Mouse (Mus musculus) bone marrow, adult 2 months (tissue): ENCODE measurements around the gene Dexi. TPM values are rescaled to one million over a fixed set of nuclear protein-coding genes. Genes with fewer than 3 reads are reported as not detected.
A peak's percentile ranks its signal among the peaks of the same experiment; 100 is the strongest.

Experiments
- H3K27ac ChIP-seq: fragments of 200-500 bp; 2 replicates; pipeline ENCODE4 v1.5.1; 2012; ENCODE audit warnings: low read depth, mild to moderate bottlenecking, control low read depth, inconsistent platforms, low read length; ENCODE audit not compliant: control insufficient read depth, poor library complexity, insufficient read depth
- H3K4me1 ChIP-seq: fragments of 200-500 bp; 2 replicates; pipeline ENCODE4 v1.6.1; 2011; ENCODE audit warnings: low read length; ENCODE audit not compliant: control insufficient read depth, insufficient read depth
- H3K4me3 ChIP-seq: fragments of 200-500 bp; replicated peaks from 2 replicates; pipeline ENCODE3; 2011; ENCODE audit warnings: mild to moderate bottlenecking, low read depth, low read length, control low read depth; ENCODE audit not compliant: control insufficient read depth
- CTCF ChIP-seq: fragments of 200-500 bp; IDR thresholded peaks from 2 replicates; pipeline ENCODE4 v1.5.1; 2011; ENCODE audit warnings: low read length, control low read depth; ENCODE audit not compliant: control insufficient read depth, insufficient read depth
- POLR2A ChIP-seq: fragments of 200-500 bp; IDR thresholded peaks from 2 replicates; pipeline ENCODE4 v1.6.1; 2011; ENCODE audit warnings: low read depth, mild to moderate bottlenecking, control low read depth, low read length, borderline replicate concordance; ENCODE audit not compliant: control insufficient read depth
- WGBS: fragments of 180-500 bp; shearing (Covaris S2); methylation state at CpG from one replicate; pipeline ENCODE4 v1.1.7; 2018; 5-methylcytosine and 5-hydroxymethylcytosine counted together
- polyA plus RNA-seq: library from polyadenylated mRNA; stranded (reverse); fragments of >200 nt; gene quantifications from 2 replicates; pipeline ENCODE4 v1.2.4, GENCODE M21; 2011; ENCODE audit warnings: low replicate concordance; ENCODE audit not compliant: missing spikeins, insufficient read depth, insufficient read length

Gene Dexi
- 4.2 and 4.3 TPM in 2 replicates for polyA plus RNA-seq

DNA sequence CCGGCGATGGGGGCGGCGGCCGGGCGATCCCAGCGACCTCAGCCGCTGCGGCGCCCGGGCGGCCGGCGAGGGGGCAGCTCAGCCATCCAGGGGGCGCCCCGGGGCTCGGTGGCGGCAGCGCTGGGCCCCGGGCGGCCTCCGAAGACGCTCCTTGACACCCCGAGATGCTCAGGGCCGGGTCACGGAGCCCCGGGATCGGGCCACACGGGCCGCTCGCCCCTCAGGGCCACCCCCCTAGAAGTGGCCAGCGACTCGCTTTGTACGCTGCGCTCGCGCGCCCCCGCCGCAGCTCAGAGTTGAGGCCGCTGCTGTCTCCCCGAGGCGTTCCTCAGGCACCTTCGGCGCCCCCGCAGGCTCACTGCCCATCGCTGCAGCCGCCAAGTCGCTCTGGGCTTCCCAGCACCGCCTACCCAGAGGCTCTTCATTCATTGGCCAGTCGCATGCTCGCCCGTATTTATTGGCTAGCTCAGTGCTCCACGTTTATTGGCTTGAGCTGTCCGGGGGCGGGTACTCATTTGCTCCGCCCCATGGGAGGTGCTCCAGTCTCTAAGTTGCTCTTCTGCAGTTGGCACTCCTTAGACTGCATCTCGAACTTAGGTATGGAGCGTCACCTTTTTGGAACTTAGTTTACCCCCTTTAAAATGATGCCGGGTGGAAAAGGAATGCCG, at the start of gene Dexi:
TSS of gene Dexi (minus strand) at position 357 of the 668 bp plus-strand sequence.
- Histone ChIP-seq H3K4me1 (peaks cover 4% of the 10 kb centered on the region), H3K4me3 (peak within 1 kb of the TSS; percentile 82), H3K27ac (peak within 1 kb of the TSS; percentile 46; the same call in 1 of the 2 replicates)
- WGBS: under 1% methylated on average over 58 of the region's 61 CpGs
- no peak for TF ChIP-seq CTCF
- peak; percentile 98 for TF ChIP-seq POLR2A

DNA sequence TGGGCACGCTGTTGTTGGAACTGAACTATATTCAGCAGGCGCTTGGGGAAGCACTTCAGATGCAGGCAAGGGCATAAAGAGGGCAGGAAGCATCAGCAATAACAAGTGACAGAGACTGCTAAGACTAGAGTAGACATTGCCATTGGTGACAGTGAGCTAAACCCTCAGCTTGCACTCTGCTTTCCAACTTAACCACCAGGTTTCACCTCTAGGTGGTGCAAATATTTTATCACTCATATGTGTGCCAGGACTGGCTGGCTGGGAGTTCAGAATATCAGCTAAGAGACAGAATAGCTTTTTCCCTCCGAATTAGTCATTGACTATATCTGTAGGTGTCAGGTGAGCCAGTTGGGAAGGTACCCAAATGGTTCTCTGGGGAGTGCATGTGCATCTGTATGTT, 43.7 kb upstream of the Dexi start:
- 65% methylated on average over 3 of the region's 3 CpGs for WGBS
- Histone ChIP-seq H3K4me1 (peaks cover 2% of the 10 kb centered on the region; the same call in 1 of the 2 replicates), H3K4me3 (no peak overlapping the region), H3K27ac (no peak overlapping the region)
- TF ChIP-seq CTCF (no peak), POLR2A (no peak)

DNA sequence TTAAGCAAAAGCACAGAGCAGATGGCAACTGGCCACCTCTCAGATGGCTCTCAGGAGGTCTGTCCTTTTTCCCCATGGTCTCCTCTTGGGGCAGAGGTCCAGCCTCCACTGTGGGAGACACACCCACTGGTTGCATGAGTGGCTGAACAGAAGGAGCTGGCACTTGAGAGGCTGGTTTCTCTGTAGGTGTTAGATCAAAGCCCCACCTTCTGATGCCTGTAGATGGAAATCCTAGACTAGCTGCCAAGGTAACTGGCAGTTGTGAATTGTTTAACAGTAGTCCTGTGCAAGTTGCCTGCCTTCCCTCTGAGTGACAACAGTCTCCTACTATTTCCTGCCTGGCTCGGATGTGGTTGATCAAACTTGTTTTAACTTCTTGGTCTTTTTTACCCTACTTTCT, 42.3 kb upstream of the Dexi start:
- H3K4me3 ChIP-seq: no peak overlapping the region
- TF ChIP-seq POLR2A (no peak), CTCF (no peak)
- WGBS: 0% methylated on average over 1 of the region's 1 CpGs
- H3K27ac ChIP-seq: peak overlapping the region; percentile 13; the same call in 1 of the 2 replicates
- H3K4me1 ChIP-seq: peaks cover 2% of the 10 kb centered on the region; the same call in 1 of the 2 replicates

DNA sequence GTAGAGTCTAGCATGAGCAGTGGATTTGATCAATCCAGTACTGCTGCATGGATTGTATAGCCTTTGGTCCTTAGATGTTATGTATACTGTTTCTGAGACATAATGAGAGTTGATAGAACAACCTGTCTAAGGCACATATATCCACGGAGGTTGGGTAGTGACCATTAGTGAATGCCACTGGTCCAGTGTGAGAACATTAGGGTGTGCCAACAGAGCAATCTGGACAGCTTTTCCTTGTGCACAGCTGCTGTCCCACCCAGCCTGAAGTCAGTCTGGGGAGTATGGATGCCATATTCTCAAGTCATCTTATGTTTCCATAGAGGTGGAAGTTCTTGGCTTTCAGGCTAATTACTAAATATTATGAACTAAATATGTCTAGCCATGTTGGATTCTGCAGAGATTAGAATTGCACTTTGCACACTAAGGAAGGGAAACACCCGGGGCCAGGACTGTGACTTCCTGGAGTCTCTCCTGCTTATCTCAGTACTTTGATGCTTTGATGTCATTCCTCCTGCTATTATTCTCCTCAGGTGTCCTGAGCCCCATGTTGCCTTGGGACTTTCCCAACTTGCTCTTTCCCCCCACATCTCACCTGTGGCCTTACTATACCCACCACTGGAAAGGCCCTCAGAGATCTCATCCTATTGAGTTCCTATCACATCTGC, 38.5 kb upstream of the Dexi start:
- WGBS: 87% methylated on average over 2 of the region's 2 CpGs
- no peak for TF ChIP-seq CTCF
- no peak for TF ChIP-seq POLR2A
- H3K27ac ChIP-seq: no peak overlapping the region
- H3K4me3 ChIP-seq: no peak overlapping the region
- H3K4me1 ChIP-seq: peaks cover 2% of the 10 kb centered on the region; the same call in 1 of the 2 replicates

DNA sequence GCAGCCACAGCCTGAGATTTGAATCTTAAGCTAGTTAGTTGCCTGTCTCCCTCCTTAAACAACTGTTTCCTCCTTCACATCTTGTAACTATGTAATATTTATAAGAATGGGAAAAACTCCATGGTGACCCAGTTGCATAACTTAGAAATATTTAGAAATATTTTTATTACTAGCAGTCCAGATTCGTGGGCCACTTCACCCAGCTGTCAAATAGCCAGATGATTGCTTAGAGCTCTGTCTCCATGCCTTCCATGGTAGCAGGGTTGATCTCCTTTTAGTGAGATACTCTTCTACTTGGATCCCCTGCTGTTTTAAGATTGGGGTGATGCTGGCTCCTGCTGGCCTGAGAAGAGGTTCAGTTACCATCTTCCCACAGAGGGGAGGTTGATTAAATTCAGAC, 35.5 kb upstream of the Dexi start:
- TF ChIP-seq CTCF (no peak), POLR2A (no peak)
- Histone ChIP-seq H3K27ac (no peak overlapping the region), H3K4me3 (no peak overlapping the region), H3K4me1 (no peaks in the 10 kb centered on the region)
- 23% methylated on average over 1 of the region's 1 CpGs for WGBS

GRCm38 (mm10) chr16:10577548-10577947, 34.7 kb upstream of the Dexi start:
- 23% methylated on average over 5 of the region's 5 CpGs for WGBS
- Histone ChIP-seq H3K27ac (no peak overlapping the region), H3K4me3 (no peak overlapping the region), H3K4me1 (no peaks in the 10 kb centered on the region)
- TF ChIP-seq POLR2A: no peak
- TF ChIP-seq CTCF: no peak

- WGBS: 81% methylated on average over 4 of the region's 4 CpGs
- Histone ChIP-seq H3K4me1 (no peaks in the 10 kb centered on the region), H3K27ac (no peak overlapping the region), H3K4me3 (no peak overlapping the region)
- TF ChIP-seq POLR2A: no peak
These were observed 33.1 kb upstream of the Dexi start for GRCm38 (mm10) chr16:10575915-10576314.

DNA sequence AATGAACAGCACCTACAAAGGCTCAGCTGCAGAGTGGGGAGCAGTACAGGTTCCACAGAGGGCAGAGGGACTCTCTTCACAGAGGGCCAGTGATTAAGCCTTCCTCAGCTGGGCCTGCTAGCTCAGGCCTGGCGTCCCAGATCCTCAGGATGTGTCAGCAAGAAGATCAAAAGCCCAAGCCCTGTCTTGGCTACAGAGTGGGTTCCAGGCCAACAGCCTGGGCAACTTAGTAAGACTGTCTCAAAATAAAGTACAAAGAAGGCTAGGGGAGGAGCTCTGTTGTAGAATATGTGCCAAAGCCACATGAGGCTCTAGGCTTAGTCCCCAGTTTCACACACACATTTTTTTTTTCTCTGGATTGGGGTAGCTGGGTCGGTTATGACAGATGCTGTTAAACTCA, 32.1 kb upstream of the Dexi start:
- no peak for TF ChIP-seq POLR2A
- TF ChIP-seq CTCF: no peak
- H3K27ac ChIP-seq: no peak overlapping the region
- no peak overlapping the region for H3K4me3 ChIP-seq
- WGBS: 56% methylated on average over 2 of the region's 2 CpGs
- no peaks in the 10 kb centered on the region for H3K4me1 ChIP-seq
